Mouse (Mus musculus) forebrain, embryonic 11.5 days (tissue): ENCODE results near the gene B3glct. TPM values are rescaled to one million over a fixed set of nuclear protein-coding genes. Genes with fewer than 3 reads are reported as not detected.

Experiments used
- ATAC-seq: fragments of 200-750 bp; cut with Nextera tagmentation; replicated peaks from 2 replicates; pipeline ENCODE4 v1.8.0; 2017; ENCODE audit warnings: moderate TSS enrichment; ENCODE audit not compliant: low FRiP score
- DNase-seq: peaks from one replicate; pipeline ENCODE4 v3.0.0-alpha.2; 2017; ENCODE audit warnings: low spot score
- H3K27ac ChIP-seq: fragments of 300-500 bp; sonication (generic); 2 replicates; pipeline ENCODE4 v1.5.1; 2014; ENCODE audit warnings: low read depth, low read length
- H3K27me3 ChIP-seq: fragments of 300-500 bp; sonication (generic); 2 replicates; pipeline ENCODE4 v1.6.1; 2014; ENCODE audit warnings: mild to moderate bottlenecking, low read length, mixed read lengths; ENCODE audit not compliant: control insufficient read depth, insufficient read depth
- H3K36me3 ChIP-seq: fragments of 300-500 bp; sonication (generic); 2 replicates; pipeline ENCODE4 v1.6.1; 2014; ENCODE audit warnings: mild to moderate bottlenecking, low read length, moderate library complexity, mixed read lengths; ENCODE audit not compliant: control insufficient read depth, insufficient read depth
- H3K4me1 ChIP-seq: fragments of 300-500 bp; sonication (generic); replicated peaks from 2 replicates; pipeline ENCODE4 v1.6.1; 2014; ENCODE audit warnings: low read length, mixed read lengths; ENCODE audit not compliant: control insufficient read depth, insufficient read depth
- H3K4me2 ChIP-seq: fragments of 300-500 bp; sonication (generic); 2 replicates; pipeline ENCODE4 v1.6.1; 2014; ENCODE audit warnings: low read depth, mild to moderate bottlenecking, low read length, moderate library complexity, mixed read lengths; ENCODE audit not compliant: severe bottlenecking
- H3K4me3 ChIP-seq: fragments of 300-500 bp; sonication (generic); 2 replicates; pipeline ENCODE4 v1.5.1; 2014; ENCODE audit warnings: low read depth, low read length
- H3K9ac ChIP-seq: fragments of 300-500 bp; sonication (generic); 2 replicates; pipeline ENCODE4 v1.6.1; 2014; ENCODE audit warnings: low read length
- H3K9me3 ChIP-seq: fragments of 300-500 bp; sonication (generic); 2 replicates; pipeline ENCODE4 v1.6.1; 2016; ENCODE audit warnings: low read length, mixed read lengths; ENCODE audit not compliant: control insufficient read depth
- WGBS: fragments of 180-500 bp; shearing (Covaris S2); extraction: QIAGEN DNeasy Blood & Tissue Kit; methylation state at CpG from one replicate; pipeline ENCODE4 v1.1.7; 2014; 5-methylcytosine and 5-hydroxymethylcytosine counted together
- polyA plus RNA-seq: library from polyadenylated mRNA; unstranded; fragments of >200 nt; fragmentation: Nextera tagmentation; extraction: Ambion mirVana; gene quantifications from 2 replicates; pipeline ENCODE4 v1.2.1, GENCODE M21; 2014

B3glct gene
- polyA plus RNA-seq, 1 experiment from 2014 or later = 17.1 TPM

DNA sequence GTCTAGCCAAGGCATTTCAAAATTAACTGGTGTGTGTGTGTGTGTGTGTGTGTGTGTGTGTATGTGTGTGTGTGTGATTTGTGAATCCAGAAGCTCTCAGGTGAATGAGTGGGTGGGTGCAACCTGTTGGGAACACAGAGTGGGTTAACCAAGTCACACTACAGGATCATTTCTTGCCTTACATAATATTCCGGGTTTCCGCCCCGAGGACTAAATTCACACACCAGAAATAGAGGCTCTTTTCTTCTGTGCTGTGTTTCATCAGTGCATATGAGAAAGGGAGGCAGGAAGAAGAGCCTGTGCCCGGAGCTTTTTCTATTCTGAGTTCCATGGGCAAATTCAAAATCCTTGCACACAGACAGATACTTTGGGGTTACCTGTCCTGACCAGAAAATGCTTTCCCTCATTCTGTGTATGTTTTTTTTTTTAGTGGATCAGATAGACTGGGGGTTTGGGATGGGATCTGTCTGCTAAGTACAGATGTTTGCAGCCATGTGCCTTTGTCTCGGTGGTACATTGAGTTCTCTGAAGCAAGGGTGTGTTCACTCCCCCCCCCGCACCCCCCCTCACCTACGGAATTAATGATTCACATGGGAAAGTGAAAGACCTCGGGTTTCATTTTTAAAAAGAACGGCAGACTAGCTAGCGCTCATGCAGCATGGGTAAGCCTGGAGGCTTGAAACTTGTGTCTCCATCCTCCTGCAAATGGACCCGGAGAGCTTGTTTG lies 35.1 kb upstream of the B3glct start:
- no peak for ATAC-seq
- Histone ChIP-seq H3K9me3 (no peaks in the 10 kb centered on the region), H3K4me1 (no peaks in the 10 kb centered on the region), H3K4me2 (no peak overlapping the region), H3K4me3 (no peak overlapping the region), H3K27ac (no peak overlapping the region), H3K9ac (no peak overlapping the region), H3K36me3 (no peaks in the 10 kb centered on the region), H3K27me3 (no peaks in the 10 kb centered on the region)
- WGBS = 86% methylated on average over 11 of the region's 11 CpGs
- no peak for DNase-seq

DNA sequence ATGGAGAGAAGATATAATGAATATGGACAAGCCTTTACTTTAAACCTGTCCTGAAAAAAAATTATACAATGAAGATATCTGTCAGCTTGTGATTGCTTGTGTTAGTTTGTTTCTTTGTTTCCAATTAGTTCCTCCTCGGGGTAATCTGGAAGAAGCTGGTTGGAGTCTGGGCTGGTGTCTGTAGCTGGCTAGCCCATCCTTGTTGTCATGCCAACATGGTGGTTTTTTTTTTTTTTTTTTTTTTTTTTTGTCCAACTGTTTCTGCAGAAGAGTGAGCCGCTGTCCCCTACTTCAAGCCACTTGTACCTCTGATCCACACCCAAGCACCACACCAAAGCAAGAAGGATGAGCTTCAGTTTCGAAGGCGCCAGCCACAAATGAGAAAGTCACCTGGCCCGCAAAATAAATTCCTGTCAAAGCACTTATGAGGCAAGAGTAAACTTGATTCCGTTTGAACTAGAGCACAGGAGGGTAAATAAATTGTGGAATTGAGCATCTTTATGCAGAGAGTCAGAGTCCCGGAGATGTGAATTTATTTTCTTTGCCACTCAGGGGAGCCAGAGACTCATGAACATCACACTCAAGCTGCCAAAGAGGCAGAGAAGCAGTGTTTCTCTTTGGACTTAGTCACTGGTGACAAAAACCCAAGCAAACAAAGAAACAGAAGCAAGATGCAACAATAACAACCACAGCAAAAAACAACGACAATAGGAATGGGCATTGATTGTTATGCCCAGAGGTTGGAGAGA lies 30.5 kb upstream of the B3glct start:
- Histone ChIP-seq H3K9me3 (no peaks in the 10 kb centered on the region), H3K4me2 (no peak overlapping the region), H3K27me3 (no peaks in the 10 kb centered on the region), H3K27ac (no peak overlapping the region), H3K9ac (no peak overlapping the region), H3K4me1 (no peaks in the 10 kb centered on the region), H3K36me3 (no peaks in the 10 kb centered on the region), H3K4me3 (no peak overlapping the region)
- ATAC-seq (no peak), DNase-seq (no peak)
- WGBS = 78% methylated on average over 8 of the region's 8 CpGs

DNA sequence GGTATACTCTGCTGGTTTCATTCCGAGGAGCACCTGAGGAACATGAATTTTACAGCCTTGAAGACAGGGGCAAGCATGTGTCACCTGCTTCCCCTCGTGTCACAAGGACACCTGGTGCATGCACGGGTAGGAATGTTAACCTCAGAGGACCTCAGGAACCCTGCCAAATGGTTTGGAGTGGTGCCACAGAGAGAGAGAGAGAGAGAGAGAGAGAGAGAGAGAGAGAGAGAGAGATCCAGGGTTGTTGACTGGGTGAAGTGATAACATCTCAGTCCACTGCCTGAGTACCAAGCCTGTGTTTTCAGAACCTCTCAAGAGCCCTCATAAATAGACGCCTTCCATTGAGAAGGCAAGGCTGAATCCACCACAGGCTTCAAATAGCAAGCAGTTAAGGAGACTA lies 29.8 kb upstream of the B3glct start:
- H3K36me3 ChIP-seq = no peaks in the 10 kb centered on the region
- H3K4me3 ChIP-seq = no peak overlapping the region
- H3K9me3 ChIP-seq = no peaks in the 10 kb centered on the region
- H3K9ac ChIP-seq = no peak overlapping the region
- H3K4me2 ChIP-seq = no peak overlapping the region
- ATAC-seq (no peak), DNase-seq (no peak)
- H3K27ac ChIP-seq = no peak overlapping the region
- 72% methylated on average over 4 of the region's 4 CpGs for WGBS
- no peaks in the 10 kb centered on the region for H3K4me1 ChIP-seq
- H3K27me3 ChIP-seq = no peaks in the 10 kb centered on the region

DNA sequence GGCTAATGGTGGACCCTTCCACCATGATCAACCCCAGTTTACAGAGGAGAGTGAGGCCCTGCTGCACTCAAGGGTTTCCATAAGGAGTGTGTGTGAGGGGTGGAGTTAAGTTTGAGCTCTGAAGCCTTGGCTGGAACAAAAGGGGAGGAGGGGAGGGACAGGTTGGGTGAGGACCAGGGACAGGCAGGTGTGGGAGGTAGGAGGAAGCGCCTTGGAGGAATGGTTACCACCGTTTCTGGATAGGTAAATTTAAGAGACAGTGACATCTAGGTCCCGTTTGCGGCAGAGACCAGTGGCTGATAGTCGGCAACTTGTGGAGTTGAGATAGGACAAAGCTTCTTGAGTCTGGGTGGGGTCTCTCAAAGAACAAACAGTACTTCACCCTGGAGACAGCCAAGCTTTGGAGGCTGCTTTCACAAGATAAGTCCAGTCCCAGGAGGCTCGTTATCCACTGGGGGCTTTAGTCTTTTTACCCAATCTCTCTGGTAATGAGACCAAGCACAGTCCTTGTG lies 29.1 kb upstream of the B3glct start:
- Histone ChIP-seq H3K27ac (no peak overlapping the region), H3K9me3 (no peaks in the 10 kb centered on the region), H3K36me3 (no peaks in the 10 kb centered on the region), H3K4me3 (no peak overlapping the region), H3K27me3 (no peaks in the 10 kb centered on the region), H3K4me1 (no peaks in the 10 kb centered on the region), H3K9ac (no peak overlapping the region), H3K4me2 (no peak overlapping the region)
- WGBS = 64% methylated on average over 6 of the region's 6 CpGs
- ATAC-seq = 0 out of 2 replicates have a peak, but pooled peaks have one; percentile 44
- DNase-seq = no peak

DNA sequence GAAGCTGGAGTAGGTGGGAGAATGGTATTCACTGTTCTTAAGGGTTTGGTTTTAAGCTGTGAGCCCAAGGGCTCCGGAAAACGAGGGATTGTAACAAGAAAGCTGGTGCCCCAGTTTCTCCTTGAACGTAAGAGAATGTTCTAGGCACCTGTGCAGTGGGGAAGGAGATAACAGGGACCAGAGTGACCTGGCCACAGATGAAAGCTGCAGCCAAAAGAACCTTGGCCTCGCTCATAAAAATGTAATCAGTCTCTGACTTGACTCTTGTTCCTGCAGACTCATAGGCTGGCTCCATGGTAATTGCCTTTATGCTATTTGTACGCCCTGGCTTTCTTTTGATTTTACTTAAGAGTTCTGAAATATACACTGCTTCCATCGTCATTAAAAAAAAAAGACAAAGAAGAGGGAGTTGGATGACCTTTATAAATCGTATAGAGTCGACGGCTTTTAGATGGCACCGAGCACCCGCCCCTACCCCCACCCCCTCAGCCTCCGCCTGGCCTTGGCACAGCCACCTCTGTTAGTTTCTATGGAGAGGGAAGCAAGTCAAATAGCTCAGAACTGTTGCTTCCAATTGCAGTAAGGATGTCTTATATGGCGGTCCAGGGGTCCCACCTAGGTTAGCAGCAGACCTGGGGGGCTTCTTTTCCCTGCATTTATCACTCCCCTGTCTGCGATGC lies 28.4 kb upstream of the B3glct start:
- DNase-seq = no peak
- Histone ChIP-seq H3K27me3 (no peaks in the 10 kb centered on the region), H3K9me3 (no peaks in the 10 kb centered on the region), H3K9ac (no peak overlapping the region), H3K36me3 (no peaks in the 10 kb centered on the region), H3K4me2 (no peak overlapping the region), H3K4me3 (no peak overlapping the region), H3K27ac (no peak overlapping the region), H3K4me1 (no peaks in the 10 kb centered on the region)
- ATAC-seq = no peak
- 84% methylated on average over 14 of the region's 14 CpGs for WGBS

DNA sequence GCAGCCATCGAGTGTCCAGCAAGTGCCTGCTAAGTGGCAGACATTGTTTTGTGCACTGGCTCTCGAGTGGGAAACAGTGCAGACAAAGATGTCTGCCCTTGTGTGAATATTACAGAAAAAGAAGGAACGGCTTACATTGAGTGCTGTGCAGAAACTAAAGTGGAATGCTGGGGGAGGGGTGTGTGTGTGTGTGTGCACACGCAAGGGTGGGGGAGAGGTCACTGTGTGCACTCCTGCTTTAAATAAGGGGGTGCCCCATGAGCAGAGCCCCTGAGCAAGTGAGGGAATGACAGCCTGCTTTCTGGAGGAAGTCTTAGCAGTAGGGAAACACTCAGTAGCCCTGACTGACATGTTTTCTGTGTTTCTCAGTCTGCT lies 27.9 kb upstream of the B3glct start:
- Histone ChIP-seq H3K9ac (no peak overlapping the region), H3K4me2 (no peak overlapping the region), H3K27me3 (no peaks in the 10 kb centered on the region), H3K4me3 (no peak overlapping the region), H3K9me3 (no peaks in the 10 kb centered on the region), H3K27ac (no peak overlapping the region), H3K4me1 (no peaks in the 10 kb centered on the region), H3K36me3 (no peaks in the 10 kb centered on the region)
- ATAC-seq (no peak; the same call in 1 of the 2 replicates), DNase-seq (no peak)
- 69% methylated on average over 4 of the region's 4 CpGs for WGBS

DNA sequence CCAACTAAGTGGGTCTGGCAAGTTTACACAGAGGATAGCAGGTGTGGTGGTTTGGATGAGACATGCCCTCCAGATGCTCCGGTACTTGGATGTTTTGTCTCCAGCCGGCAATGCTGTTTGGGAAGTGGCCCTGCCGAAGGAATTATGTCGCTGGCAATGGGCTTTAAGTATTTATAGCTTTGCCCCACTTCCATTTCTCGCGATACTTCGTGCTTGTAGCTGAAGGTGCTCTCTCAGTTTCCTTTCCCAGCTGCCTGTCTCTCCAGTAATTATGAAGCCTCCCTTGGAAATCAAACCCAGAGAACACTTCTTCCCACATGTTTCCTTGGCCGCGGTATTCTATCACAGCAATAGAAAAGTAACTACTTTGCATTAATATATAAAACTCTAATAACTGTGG lies 22.4 kb upstream of the B3glct start:
- H3K36me3 ChIP-seq = no peaks in the 10 kb centered on the region
- no peak overlapping the region for H3K4me2 ChIP-seq
- H3K9ac ChIP-seq = no peak overlapping the region
- 93% methylated on average over 9 of the region's 9 CpGs for WGBS
- H3K4me1 ChIP-seq = no peaks in the 10 kb centered on the region
- no peak overlapping the region for H3K4me3 ChIP-seq
- H3K9me3 ChIP-seq = no peaks in the 10 kb centered on the region
- H3K27ac ChIP-seq = no peak overlapping the region
- ATAC-seq (no peak), DNase-seq (no peak)
- no peaks in the 10 kb centered on the region for H3K27me3 ChIP-seq

DNA sequence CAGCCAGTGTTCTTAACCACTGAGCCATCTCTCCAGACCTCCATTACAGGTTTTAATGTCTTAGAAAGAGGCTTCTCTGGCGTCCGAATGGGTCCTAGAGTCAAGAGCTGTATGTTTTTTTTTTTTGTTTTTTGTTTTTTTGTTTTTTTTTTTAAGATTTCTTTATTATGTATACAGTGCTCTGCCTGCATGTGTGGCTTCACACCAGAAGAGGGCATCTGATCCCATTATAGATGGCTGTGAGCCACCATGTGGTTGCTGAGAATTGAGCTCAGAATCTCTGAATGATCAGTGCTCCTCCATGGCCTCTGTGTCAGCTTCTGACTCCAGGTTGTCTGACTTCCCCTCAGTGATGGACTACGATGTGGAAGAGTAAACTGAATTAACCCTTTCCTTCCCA lies 20.0 kb upstream of the B3glct start:
- H3K9me3 ChIP-seq = no peaks in the 10 kb centered on the region; the same call in 1 of the 2 replicates
- no peaks in the 10 kb centered on the region for H3K4me1 ChIP-seq
- H3K27ac ChIP-seq = no peak overlapping the region
- ATAC-seq (no peak), DNase-seq (no peak)
- no peak overlapping the region for H3K9ac ChIP-seq
- 64% methylated on average over 3 of the region's 3 CpGs for WGBS
- H3K4me2 ChIP-seq = no peak overlapping the region
- H3K36me3 ChIP-seq = no peaks in the 10 kb centered on the region
- H3K27me3 ChIP-seq = no peaks in the 10 kb centered on the region
- H3K4me3 ChIP-seq = no peak overlapping the region
